Mouse (Mus musculus) ES-E14 (cell line): ENCODE measurements around the gene Ebi3.

Experiments
- CHD2 ChIP-seq: IDR thresholded peaks from 2 replicates; pipeline ENCODE4 v1.6.1; 2014; ENCODE audit warnings: mild to moderate bottlenecking, low read depth, low read length, inconsistent platforms
- HCFC1 ChIP-seq: IDR thresholded peaks from 2 replicates; pipeline ENCODE4 v1.6.1; 2012; ENCODE audit warnings: low read length, inconsistent platforms, borderline replicate concordance; ENCODE audit not compliant: insufficient read depth
- MAFK ChIP-seq: IDR thresholded peaks from 2 replicates; pipeline ENCODE4 v1.6.1; 2014; ENCODE audit warnings: mild to moderate bottlenecking, low read depth, low read length, inconsistent platforms; ENCODE audit not compliant: insufficient read depth

GRCm38 (mm10) chr17:55904131-55904530, 48.3 kb upstream of the Ebi3 start:
- TF ChIP-seq CHD2 (no peak), MAFK (no peak), HCFC1 (no peak)
